9 mouse cellular contexts compared by ENCODE assay signal in genomic region chr19:45081841-45082550, GRCm38 (mm10). TPM values are rescaled to one million over a fixed set of nuclear protein-coding genes. Genes with fewer than 3 reads are reported as not detected.
DNase-seq lines count a peak whose midpoint lies in the region; ATAC-seq and TF ChIP-seq lines count a peak whose summit lies in the region.
"Had no signal": no experiment of that assay in that cellular context is flagged by ENCODE, and none has a peak within 500 bp of the region (broad histone marks: within the 10 kb centered on the region; RNA-seq: fewer than 3 reads in every experiment).

No protein-coding gene starts in this region.

- H3K4me2 ChIP-seq in heart, embryonic 12.5 days: no peak overlapping the region

- peaks cover 50% of the 10 kb centered on the region for H3K4me1 ChIP-seq in heart, embryonic 12.5 days (replicated peaks)
- peaks cover 1% of the 10 kb centered on the region; the same call in 1 of the 2 replicates for H3K4me1 ChIP-seq in bone marrow, adult 2 months (ENCODE audit: control insufficient read depth, insufficient read depth, low read length)

- peak; percentile 42; the same call in 1 of the 2 replicates for TF ChIP-seq CTCF in bone marrow, adult 2 months (IDR thresholded peaks at IDR 0.05; ENCODE audit: control insufficient read depth, insufficient read depth, low read length)

- TF ChIP-seq POLR2A in bone marrow, adult 2 months (IDR thresholded peaks at IDR 0.05; ENCODE audit: borderline replicate concordance, control insufficient read depth, low read depth, low read length): no peak

- peaks cover 82% of the 10 kb centered on the region for H3K27me3 ChIP-seq in heart, embryonic 12.5 days (replicated peaks)

- no peak overlapping the region for H3K4me3 ChIP-seq in heart, embryonic 12.5 days
- H3K4me3 ChIP-seq in bone marrow, adult 2 months (replicated peaks; ENCODE audit: control insufficient read depth, low read depth, low read length): no peak overlapping the region

- WGBS in heart, embryonic 12.5 days: 27% methylated on average over 11 of the region's 11 CpGs
- 16% methylated on average over 11 of the region's 11 CpGs for WGBS in bone marrow, adult 2 months

- no peak for ATAC-seq in heart, embryonic 12.5 days (ENCODE audit: insufficient number of reproducible peaks, low FRiP score)
- ATAC-seq in granulocyte monocyte progenitor cell, adult 5-6 weeks (replicated peaks; ENCODE audit: poor library complexity, severe bottlenecking): 0 out of 2 replicates have a peak, but pooled peaks have one; percentile 21
- ATAC-seq in megakaryocyte-erythroid progenitor cell, adult 5-6 weeks (replicated peaks; ENCODE audit: low FRiP score, low TSS enrichment, poor library complexity, severe bottlenecking): peak; percentile 56
- no peak for ATAC-seq in erythroid progenitor cell, adult 5-6 weeks (replicated peaks; ENCODE audit: low FRiP score, poor library complexity, severe bottlenecking)

- H3K9me3 ChIP-seq in heart, embryonic 12.5 days (replicated peaks): no peaks in the 10 kb centered on the region
- H3K9me3 ChIP-seq: hindbrain, embryonic 15.5 days had no signal

- no peak overlapping the region for H3K27ac ChIP-seq in heart, embryonic 12.5 days (ENCODE audit: poor library complexity, severe bottlenecking)
- no peak overlapping the region for H3K27ac ChIP-seq in bone marrow, adult 2 months (ENCODE audit: control insufficient read depth, insufficient read depth, low read depth, low read length, poor library complexity)
- H3K27ac ChIP-seq: hindbrain, embryonic 15.5 days had no signal

- no peak overlapping the region for H3K9ac ChIP-seq in heart, embryonic 12.5 days
- H3K9ac ChIP-seq: hindbrain, embryonic 15.5 days had no signal

- no peaks in the 10 kb centered on the region for H3K36me3 ChIP-seq in heart, embryonic 12.5 days
- H3K36me3 ChIP-seq: hindbrain, embryonic 15.5 days had no signal

- DNase-seq in heart, adult 18-20 months: peak; percentile 47 to 68
- peak; percentile 50 to 51 for DNase-seq in right cerebral cortex, adult 2 months (ENCODE audit: low spot score in 2 of 2)
- DNase-seq in right cerebral cortex, postnatal 36 days (ENCODE audit: low spot score in 2 of 2): no peak

RNA-seq across cellular contexts. Expression of gene Kazald1, which starts 7.0 kb away (rescaled TPM):
- 1 to 10 TPM; 3.3 to 4.1 TPM for total RNA-seq in heart, adult 18-20 months (2021)
- polyA plus RNA-seq in heart, embryonic 12.5 days (2016; fragmentation: Nextera tagmentation; extraction: Ambion mirVana): 2.9 and 3.0 TPM in 2 replicates
- polyA plus RNA-seq in bone marrow, adult 2 months (2011; ENCODE audit: insufficient read depth, insufficient read length, low replicate concordance, missing spikeins): 1.4 and 2.2 TPM in 2 replicates
- not detected in 2 replicates for total RNA-seq in granulocyte monocyte progenitor cell, adult 5-6 weeks (2014; fragmentation: Nextera tagmentation)
- total RNA-seq in granulocyte monocyte progenitor cell, adult 5-6 weeks (2017): 0.69 TPM in 1 of 2 replicates, not detected in the other
- 1.2 TPM in 1 of 2 replicates, not detected in the other for total RNA-seq in megakaryocyte-erythroid progenitor cell, adult 5-6 weeks (2014; fragmentation: Nextera tagmentation)
- 0.80 and 1.7 TPM in 2 replicates for total RNA-seq in megakaryocyte-erythroid progenitor cell, adult 5-6 weeks (2017)
- not detected in 2 replicates for total RNA-seq in erythroid progenitor cell, adult 5-6 weeks (2015; ENCODE audit: low replicate concordance)
- not detected in 2 replicates for total RNA-seq in erythroid progenitor cell, adult 5-6 weeks (2017; ENCODE audit: low replicate concordance)

RNA-seq across cellular contexts. Expression of gene Sfxn3, which starts 34.7 kb away (rescaled TPM):
- 1 to 10 TPM; 7.8 to 8.9 TPM for total RNA-seq in heart, adult 18-20 months (2021)
- 20.4 and 21.3 TPM in 2 replicates for polyA plus RNA-seq in heart, embryonic 12.5 days (2016; fragmentation: Nextera tagmentation; extraction: Ambion mirVana)
- 8.1 and 13.5 TPM in 2 replicates for polyA plus RNA-seq in bone marrow, adult 2 months (2011; ENCODE audit: insufficient read depth, insufficient read length, low replicate concordance, missing spikeins)
- total RNA-seq in granulocyte monocyte progenitor cell, adult 5-6 weeks (2014; fragmentation: Nextera tagmentation): 10.5 and 21.1 TPM in 2 replicates
- total RNA-seq in granulocyte monocyte progenitor cell, adult 5-6 weeks (2017): 3.7 and 5.3 TPM in 2 replicates
- total RNA-seq in megakaryocyte-erythroid progenitor cell, adult 5-6 weeks (2014; fragmentation: Nextera tagmentation): 10.6 and 23.4 TPM in 2 replicates
- 5.8 and 6.4 TPM in 2 replicates for total RNA-seq in megakaryocyte-erythroid progenitor cell, adult 5-6 weeks (2017)
- 1.4 and 4.6 TPM in 2 replicates for total RNA-seq in erythroid progenitor cell, adult 5-6 weeks (2015; ENCODE audit: low replicate concordance)
- 1.6 and 3.3 TPM in 2 replicates for total RNA-seq in erythroid progenitor cell, adult 5-6 weeks (2017; ENCODE audit: low replicate concordance)

RNA-seq across cellular contexts. Expression of gene Pdzd7, which starts 36.5 kb away (rescaled TPM):
- total RNA-seq in heart, adult 18-20 months (2021): not detected
- 0.09 and 0.18 TPM in 2 replicates for polyA plus RNA-seq in heart, embryonic 12.5 days (2016; fragmentation: Nextera tagmentation; extraction: Ambion mirVana)
- polyA plus RNA-seq in bone marrow, adult 2 months (2011; ENCODE audit: insufficient read depth, insufficient read length, low replicate concordance, missing spikeins): not detected in 2 replicates
- total RNA-seq in granulocyte monocyte progenitor cell, adult 5-6 weeks (2014; fragmentation: Nextera tagmentation): 0.24 TPM in 1 of 2 replicates, not detected in the other
- not detected in 2 replicates for total RNA-seq in granulocyte monocyte progenitor cell, adult 5-6 weeks (2017)
- total RNA-seq in megakaryocyte-erythroid progenitor cell, adult 5-6 weeks (2014; fragmentation: Nextera tagmentation): not detected in 2 replicates
- total RNA-seq in megakaryocyte-erythroid progenitor cell, adult 5-6 weeks (2017): not detected in 2 replicates
- total RNA-seq in erythroid progenitor cell, adult 5-6 weeks (2015; ENCODE audit: low replicate concordance): not detected in 2 replicates
- total RNA-seq in erythroid progenitor cell, adult 5-6 weeks (2017; ENCODE audit: low replicate concordance): not detected in 2 replicates

Comparison
In these comparisons a context has a peak if more than half of its experiments do, and no peak if none do; other contexts are left out.
1. DNase-seq: peak in heart, adult 18-20 months (2 of 2) and right cerebral cortex, adult 2 months (2 of 2); none in right cerebral cortex, postnatal 36 days (0 of 2).
2. ATAC-seq: peak in granulocyte monocyte progenitor cell, adult 5-6 weeks (single experiment) and megakaryocyte-erythroid progenitor cell, adult 5-6 weeks (single experiment); none in heart, embryonic 12.5 days (single experiment) and erythroid progenitor cell, adult 5-6 weeks (single experiment).